Mouse (Mus musculus) embryo, embryonic 9.5 days (tissue): ENCODE results near the gene Gm20795.
"Not testable (repeated sequence)": the region's sequence is repeated elsewhere in the genome, so short reads cannot be mapped to it uniquely, and the experiment has no call there.

Experiments used
- DNase-seq: peaks from one replicate; pipeline ENCODE4 v3.0.0-alpha.2; 2017; ENCODE audit errors: extremely low spot score

Gm20795 gene

DNA sequence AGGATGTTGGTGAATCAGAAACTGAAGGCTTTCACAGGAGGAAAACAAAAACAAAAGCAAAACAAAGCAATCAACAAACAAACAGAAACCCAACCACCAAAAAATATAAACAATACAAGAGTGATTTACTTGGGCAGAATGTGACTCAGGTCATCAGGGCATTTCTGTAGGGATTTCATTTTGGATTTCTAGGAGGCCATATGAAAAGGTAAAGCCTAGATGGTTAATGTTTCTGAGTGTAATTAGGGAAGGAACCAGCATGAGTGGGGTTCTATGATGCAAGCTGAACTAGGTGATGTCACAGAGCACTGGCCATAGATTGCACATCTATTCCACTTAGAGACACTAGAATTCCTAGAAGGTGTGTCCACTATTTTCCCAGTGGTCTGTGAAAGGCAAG, at the start of gene Gm20795:
Gm20795 (plus strand) TSS at position 301 of the 400 bp plus-strand sequence.
- DNase-seq = not testable (repeated sequence)

DNA sequence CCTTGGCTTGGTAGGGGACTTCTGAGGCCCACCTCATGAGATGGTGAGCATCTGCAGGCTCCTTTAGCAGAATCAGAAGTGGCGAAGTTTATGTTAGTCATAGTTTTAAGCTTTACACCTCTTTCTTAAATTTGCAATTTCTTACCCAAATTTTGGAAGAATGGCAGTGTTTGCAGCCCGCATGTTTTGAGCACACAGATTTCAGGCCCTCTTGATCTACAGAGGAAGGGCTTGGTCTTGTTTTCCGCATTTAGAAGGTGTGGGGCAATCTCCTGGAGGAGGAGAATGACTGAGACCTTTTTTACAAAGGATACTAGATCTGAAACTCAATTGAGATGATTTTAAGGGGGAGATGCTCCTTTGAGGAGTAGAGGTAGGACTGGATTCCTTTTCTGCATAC, 29.0 kb upstream of the Gm20795 start, which contains the start of gene Gm21797:
Gm21797 (minus strand) TSS at position 101 of the 400 bp plus-strand sequence.
- not testable (repeated sequence) for DNase-seq
